Mouse (Mus musculus) layer of hippocampus, postnatal 10 days (tissue): ENCODE results near the gene Ccdc153. TPM values are rescaled to one million over a fixed set of nuclear protein-coding genes. Genes with fewer than 3 reads are reported as not detected.
A peak's percentile ranks its signal among the peaks of the same experiment; 100 is the strongest.

Experiments used
- DNase-seq, 2 experiments: peaks; one replicate each; pipeline ENCODE4 v3.0.0; 2021; ENCODE audit warnings: low spot score in 2 of 2
- total RNA-seq, 2 experiments: library from RNA; stranded (reverse); gene quantifications; 2 replicates each; pipeline ENCODE4 v1.2.3; 2021

Gene Ccdc153
- total RNA-seq, 2 experiments from 2014 or later = 7.2 to 9.2 TPM

DNA sequence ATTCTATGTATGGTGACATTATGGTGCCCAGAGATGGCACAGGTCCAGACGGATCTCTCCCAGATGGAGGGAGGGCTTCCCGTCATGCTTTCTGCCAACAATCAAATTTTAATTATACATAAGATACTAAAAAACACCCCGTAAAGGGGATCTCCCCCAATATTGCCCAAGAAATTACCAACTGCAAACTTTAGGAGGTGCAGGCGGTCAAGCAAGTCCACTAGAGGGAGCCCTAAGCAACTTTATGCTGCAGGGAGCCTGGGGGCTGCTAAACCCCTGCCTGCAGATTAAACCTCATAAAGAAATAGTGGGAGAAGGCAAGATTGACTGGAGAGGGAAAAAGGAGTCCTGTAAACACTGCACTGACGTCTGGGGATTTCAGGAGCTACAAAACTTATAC is 1.0 kb upstream of the Ccdc153 start:
- peak; percentile 69 to 74 for DNase-seq

DNA sequence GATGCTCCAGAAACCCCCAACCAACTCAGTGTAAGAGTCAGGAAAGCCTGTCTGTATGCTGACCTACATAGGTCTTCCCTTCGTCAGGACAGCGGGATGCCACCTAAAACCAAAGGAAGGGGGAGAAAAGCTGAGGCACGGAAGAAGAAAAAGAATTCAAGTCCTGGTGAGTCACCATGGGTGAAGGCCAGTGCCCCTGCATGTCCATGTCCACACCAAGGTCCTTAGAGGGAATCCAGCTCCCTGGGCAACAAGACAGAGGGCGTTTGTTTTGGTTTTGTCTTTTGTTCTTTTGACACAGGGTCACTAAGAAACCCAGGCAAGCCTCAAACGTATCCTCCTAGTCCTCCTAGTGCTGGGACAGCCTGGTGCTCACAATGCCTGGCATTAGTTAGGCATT is 435 bp downstream of the Ccdc153 start:
- no peak for DNase-seq

DNA sequence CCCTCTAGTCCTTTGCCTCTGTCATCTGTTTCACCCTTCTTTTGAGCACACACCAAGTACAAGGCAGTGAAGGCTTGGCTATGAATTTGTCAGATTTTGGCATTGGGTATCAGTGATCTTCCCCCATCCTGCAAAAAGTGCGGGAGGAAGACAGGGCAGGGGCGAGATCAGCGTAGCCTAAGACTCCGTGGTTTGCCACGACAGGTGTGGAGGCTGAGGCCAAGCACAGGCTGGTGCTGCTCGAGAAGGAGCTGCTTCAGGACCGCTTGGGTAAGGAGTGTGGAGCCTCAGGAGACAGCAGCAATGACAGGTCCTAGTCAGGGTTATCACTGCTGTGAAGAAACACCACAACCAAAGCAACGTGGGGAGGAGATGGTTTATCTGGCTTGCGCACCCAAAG is 942 bp downstream of the Ccdc153 start:
- no peak for DNase-seq

GRCm38 (mm10) chr9:44243621-44244020 is 3.1 kb downstream of the Ccdc153 start:
- DNase-seq = no peak

DNA sequence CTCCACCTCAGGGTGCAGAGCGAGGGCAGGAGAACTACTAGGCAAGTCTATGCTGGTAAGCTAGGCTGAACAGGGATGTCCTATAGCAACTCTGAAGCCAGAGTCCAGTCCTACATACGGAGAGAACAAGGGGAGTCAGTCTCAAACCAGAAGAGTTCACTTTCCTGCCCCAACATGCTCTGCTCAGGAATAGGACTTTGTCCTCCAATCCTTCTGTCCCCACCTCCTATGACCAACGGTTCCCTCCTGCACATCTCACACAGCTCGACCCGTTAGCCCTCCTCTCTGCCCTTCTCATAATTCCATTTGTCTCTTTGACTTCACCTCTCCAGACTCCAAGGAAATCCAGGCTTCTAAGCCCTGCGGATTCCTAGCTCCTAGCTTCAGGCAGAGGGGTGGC is 7.4 kb downstream of the Ccdc153 start:
- no peak for DNase-seq

DNA sequence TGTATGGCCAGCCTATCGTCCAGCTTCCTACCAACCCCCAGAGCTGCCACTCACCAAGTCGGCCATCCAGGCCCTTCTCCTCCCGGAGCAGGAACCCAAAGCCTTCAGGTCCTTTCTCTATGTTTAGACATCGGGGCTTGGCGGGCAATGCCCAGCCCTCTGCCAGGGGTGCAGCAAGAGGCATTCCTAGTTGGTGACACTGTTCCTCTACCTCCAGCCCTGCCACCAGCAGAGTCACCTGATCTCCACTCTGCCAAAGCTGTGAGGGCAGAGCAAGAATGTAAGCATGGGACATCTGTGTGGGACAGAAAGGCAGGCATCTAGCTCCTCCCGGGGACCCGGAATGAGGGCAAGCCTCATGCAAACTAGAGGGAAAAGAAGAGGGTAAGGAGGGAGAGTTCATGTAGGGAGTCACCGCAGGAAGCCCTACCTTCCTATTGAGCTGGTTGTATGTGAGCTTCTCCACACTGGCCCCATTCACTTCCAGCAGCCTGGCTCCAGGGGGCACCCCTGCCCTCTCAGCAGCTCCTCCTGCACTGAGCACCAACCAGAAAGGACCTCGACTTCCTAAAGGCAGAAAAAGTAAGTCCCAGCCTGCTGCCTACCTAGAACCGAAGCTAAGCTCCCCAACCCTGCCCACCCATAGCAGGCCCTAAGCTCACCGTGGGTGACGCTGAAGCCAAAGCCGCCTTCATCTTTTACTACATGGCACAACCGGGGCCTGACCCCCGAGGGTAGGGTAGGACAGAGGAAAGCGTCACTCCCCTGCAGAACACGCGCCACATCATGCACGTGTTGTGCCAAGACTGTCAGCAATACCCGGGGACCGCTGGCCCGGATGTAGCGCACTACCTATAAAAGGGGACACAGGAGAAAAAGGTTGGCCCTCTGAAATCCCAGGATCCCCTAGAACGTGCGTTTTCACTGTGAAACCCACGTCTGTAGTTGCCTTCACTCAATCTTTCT is 9.0 kb downstream of the Ccdc153 start:
- DNase-seq = peak; percentile 69 to 77

DNA sequence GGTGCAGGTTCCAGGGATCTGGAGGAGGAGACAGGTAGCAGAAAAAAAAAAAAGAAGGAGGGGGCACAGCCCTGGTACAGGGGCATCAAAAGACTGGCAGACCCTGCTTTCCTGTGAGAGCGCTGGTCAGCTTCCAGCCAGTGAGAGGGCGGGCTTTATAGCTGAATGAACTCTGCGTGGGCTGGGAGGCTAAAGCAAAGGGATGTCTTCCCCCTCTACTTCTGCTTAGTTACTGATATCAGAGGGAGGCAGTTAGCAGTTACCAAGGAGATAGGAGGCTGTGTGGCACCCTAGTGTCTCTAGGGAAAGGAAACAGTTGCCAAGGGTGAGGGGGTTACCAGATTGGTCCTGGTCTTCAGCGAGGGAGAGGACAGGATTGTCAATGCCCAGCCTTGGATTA is 10.0 kb downstream of the Ccdc153 start:
- DNase-seq = peak in 1 of 2 experiments; percentile 39

GRCm38 (mm10) chr9:44251314-44251713 is 10.8 kb downstream of the Ccdc153 start, which contains the start of gene Pdzd3:
TSS of gene Pdzd3 (minus strand) at chr9:44251471.
- DNase-seq = no peak

- no peak for DNase-seq
Measured at GRCm38 (mm10) chr9:44253441-44253840, 13.0 kb downstream of the Ccdc153 start.

- DNase-seq = no peak
Measured at GRCm38 (mm10) chr9:44254508-44255135, 14.1 kb downstream of the Ccdc153 start.

GRCm38 (mm10) chr9:44255136-44255521 is 14.7 kb downstream of the Ccdc153 start:
- DNase-seq = no peak

GRCm38 (mm10) chr9:44256213-44256612 is 15.7 kb downstream of the Ccdc153 start:
- no peak for DNase-seq

DNA sequence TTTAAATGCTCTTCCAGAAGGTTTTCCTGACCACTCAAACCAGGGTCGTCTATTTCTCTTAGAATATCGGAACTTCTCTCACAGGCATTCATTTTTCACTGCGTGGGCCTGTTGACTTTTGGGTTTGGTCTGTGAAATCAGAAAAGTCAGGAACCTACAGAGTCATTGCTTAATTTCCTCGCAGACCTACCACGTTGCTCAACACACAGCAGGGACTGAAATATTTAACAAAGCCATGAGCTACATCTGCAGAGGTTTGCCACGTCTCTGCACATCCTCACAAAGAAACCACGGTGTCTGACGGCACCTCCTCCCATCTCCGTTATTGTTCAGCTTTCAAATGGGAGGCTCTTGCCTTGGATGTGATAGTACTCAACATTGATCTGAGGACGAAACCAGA is 18.5 kb downstream of the Ccdc153 start:
- no peak for DNase-seq

DNA sequence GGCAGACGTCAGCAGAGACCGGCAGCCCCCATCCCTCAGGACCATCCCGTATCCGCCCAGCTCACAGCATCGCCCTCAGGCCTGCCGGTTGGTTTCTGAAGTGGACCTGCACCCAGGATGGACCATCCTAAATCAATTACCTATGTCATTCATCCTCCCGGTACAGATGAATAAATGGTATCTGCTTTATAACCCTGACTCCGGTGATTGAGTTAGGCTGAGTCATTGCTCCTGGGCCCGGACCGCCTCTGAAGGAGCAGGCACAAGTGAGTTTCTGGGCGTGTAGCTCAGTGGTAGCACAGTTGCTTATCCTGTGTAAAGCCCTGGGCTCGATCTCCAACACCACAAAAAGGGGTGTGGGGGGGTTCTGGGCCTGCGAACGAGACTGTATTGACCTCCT is 20.9 kb downstream of the Ccdc153 start:
- DNase-seq = no peak

DNA sequence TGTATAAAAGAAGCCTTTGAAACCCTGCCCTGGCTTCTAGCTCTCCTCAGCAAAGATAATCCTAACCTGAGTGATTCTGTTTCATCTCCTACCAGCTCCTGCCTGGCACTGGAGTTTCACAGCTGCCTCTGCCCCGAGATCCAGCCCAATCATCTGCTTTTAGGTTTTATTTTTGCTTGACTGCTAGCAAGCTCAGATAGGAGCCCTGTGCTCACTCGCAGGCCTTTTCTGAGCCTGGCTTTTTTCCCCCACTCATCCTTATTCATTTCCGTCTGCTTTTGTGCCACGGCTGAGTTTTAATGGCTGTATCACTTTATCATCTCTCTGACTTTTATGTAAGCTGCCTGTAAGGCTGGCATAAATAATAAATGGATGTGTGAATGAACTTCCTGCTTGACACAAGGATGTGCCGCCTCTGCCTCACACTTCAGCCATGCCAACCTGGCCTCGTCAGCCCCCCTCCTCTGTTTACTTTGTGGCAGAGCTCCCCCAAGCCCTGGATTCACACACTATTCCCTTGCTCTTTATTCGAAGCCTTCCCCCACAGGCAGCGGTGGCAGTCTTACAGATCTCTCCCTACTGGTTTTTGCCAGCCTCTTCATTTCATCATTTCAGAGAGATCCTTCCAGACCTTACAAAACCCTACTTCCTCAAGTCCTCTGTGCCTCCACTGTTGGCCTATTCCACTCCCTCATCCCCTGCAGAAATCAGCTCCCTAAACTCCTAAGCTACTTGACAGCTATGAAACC is 26.2 kb downstream of the Ccdc153 start:
- peak in 1 of 2 experiments; percentile 33 for DNase-seq

- peak in 1 of 2 experiments; percentile 36 for DNase-seq
Measured at GRCm38 (mm10) chr9:44267319-44268026, 27.0 kb downstream of the Ccdc153 start.

GRCm38 (mm10) chr9:44268027-44268360 is 27.5 kb downstream of the Ccdc153 start:
- DNase-seq = peak; percentile 90 to 92

DNA sequence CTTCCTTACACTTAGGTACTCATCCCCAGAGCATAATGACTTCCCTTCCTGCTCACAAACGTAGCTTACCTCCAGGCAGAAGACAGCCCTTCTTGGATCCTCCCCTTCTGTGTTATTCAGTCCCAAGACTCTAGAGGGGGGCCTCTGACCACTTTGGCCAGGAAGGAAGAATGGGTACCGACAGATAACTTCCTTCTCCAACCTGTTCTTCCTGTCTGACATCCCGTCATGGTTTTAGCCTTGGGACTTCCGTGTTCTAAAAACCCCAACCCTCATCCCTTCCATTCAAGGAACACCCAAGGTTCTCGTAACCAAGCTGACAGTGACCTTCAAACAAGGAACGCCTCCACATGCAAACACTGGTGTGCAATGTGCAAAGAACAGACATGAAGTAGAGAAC is 28.0 kb downstream of the Ccdc153 start, which contains the start of gene Nlrx1:
TSS of gene Nlrx1 (minus strand) at position 168 of the 400 bp plus-strand sequence.
- DNase-seq = no peak

DNA sequence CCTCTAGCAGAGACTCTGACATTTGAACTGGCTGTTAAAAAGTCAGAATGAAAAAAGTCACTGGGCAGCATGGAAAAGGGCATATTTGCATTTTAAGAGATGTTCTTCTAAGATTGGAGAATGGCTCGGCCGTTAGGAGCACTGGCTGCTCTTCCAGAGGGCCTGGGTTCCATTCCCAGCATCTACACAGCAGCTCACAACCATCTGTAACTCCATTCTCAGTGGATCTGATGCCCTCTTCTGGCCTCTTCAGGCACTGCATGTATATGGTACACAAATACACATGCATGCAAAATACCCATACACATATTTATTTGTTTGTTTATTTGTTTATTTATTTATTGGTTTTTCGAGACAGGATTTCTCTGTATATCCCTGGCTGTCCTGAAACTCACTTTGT is 28.6 kb downstream of the Ccdc153 start:
- no peak for DNase-seq

- DNase-seq = no peak
Measured at GRCm38 (mm10) chr9:44269973-44270372, 29.5 kb downstream of the Ccdc153 start.

DNA sequence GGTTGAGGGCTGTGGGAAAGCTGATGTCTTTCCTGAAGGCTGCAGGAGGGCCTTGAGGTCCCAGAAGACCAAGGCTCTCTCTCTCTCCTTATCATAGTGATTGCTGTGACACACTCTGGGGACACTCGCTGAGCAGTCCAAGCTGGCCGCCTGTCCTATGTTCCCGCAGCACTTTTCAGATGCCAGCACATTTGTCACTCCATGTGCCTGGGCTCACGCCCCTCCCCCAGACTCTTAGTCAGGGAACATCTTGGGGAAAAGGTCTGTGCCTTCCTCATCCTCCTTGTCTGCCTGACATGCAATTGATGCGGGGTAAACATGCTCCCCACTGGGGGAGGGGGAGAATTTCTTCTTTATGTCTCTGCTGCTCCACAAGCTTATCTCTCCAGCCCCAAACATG is 42.7 kb downstream of the Ccdc153 start:
- no peak for DNase-seq
